Mouse (Mus musculus): ENCODE measurements at regions not wholly inside any gene's neighbourhood (a gene's known extent, or its start where the extent isn't known, plus 50 kb on each side); places are given as distances from the start of the nearest gene placed in this dataset.

- no peak for DNase-seq (ENCODE audit: low spot score)
Observed at GRCm38 (mm10) chr4:114296380-114296779, 110.1 kb upstream of the Trabd2b start.

DNA sequence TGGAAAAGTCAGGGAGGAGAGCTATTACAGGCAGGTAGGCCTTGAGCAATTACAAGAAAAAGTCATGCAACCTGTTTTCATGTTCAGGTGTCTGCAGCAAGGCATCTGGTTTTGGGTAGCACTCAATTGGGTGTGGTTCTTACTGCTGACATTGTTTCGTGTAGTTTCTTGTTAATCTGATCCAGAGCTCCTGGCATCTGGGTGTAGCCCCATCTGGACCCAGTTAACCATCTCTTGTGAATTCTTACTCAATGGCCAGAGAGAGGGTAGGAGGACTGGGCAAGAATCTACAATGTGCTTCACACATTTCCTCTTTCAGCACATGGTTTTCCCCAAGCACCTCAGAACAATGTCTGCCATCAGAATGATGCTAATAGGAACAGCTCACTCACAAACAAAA lies 108.0 kb upstream of the Trabd2b start:
- DNase-seq (ENCODE audit: low spot score): peak; percentile 28

DNA sequence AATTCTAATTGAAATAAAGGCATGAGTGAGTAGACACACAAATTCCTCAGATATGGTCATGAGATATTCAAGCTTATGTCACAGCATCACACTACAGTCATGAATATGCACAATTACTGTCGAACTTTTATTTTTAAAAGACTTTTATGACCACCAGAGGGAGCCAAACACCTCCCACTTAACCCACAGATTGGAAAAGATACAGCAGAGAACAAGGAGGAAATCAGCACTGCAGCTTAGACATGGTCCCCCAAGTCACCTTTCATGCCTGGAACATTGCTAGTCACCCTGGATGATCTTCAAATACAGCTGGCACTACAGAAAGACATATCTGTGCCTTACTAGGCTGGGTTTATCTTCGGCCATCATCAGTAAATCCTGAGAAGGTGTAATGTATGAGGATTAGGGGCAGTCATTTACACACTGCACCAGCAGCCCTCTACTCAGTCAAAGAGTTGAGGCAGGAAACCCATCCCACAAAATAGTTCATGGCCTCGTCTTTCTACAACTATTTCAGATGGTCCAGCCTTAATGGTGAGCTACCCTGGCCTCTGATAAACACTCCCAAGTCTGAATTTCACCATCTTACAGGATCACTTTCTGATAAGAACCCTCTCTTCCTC lies 106.0 kb upstream of the Trabd2b start:
- peak; percentile 68 for DNase-seq (ENCODE audit: low spot score)

- DNase-seq (ENCODE audit: low spot score): no peak
Observed at GRCm38 (mm10) chr4:114304654-114305053, 101.9 kb upstream of the Trabd2b start.

GRCm38 (mm10) chr4:114307491-114307890 lies 99.0 kb upstream of the Trabd2b start:
- no peak for DNase-seq (ENCODE audit: low spot score)

- DNase-seq (ENCODE audit: low spot score): peak; percentile 66
Observed at GRCm38 (mm10) chr4:114308518-114308917, 98.0 kb upstream of the Trabd2b start.

DNA sequence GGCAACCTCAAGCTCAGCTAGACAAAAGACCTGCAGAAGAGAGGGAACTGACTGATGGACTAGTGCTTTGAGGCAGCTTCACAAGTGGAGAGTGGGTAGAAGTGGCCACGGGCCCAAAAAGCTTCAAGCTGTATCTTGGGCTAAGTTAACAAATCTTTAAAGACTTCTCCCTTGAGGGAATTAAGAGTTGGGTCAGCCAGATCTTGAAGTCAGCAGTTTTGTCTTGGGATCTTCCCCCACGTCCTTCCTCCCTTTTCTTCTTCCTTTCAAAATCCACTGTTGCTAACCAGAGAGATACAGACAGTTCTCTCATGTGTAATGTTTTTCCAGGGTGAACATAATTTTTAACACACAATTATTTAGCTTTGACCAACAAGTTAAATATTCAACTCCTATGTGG lies 91.5 kb upstream of the Trabd2b start:
- no peak for DNase-seq (ENCODE audit: low spot score)

- no peak for DNase-seq (ENCODE audit: low spot score)
Observed at GRCm38 (mm10) chr4:114315556-114315955, 91.0 kb upstream of the Trabd2b start.

DNA sequence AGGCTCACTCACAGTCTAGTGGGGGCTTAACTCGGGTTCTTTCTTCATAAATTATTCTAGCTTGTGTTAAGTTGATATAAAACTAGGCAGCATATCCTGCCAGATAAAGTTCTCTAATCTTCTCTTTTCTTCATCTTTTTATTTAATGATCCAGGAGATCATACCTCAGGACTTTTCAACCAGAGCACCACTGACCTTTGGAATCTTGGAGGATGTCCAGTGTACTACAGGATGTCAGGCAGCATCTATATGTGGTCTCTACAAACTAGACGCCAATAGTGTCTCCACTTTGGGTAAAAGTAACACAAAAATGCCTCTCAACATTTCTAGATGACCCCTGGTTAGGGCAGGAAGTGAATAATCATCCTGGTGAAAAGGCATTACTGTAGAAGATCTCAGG lies 89.4 kb upstream of the Trabd2b start:
- no peak for DNase-seq (ENCODE audit: low spot score)

GRCm38 (mm10) chr4:114320076-114320475 lies 86.4 kb upstream of the Trabd2b start:
- DNase-seq (ENCODE audit: low spot score): no peak

DNA sequence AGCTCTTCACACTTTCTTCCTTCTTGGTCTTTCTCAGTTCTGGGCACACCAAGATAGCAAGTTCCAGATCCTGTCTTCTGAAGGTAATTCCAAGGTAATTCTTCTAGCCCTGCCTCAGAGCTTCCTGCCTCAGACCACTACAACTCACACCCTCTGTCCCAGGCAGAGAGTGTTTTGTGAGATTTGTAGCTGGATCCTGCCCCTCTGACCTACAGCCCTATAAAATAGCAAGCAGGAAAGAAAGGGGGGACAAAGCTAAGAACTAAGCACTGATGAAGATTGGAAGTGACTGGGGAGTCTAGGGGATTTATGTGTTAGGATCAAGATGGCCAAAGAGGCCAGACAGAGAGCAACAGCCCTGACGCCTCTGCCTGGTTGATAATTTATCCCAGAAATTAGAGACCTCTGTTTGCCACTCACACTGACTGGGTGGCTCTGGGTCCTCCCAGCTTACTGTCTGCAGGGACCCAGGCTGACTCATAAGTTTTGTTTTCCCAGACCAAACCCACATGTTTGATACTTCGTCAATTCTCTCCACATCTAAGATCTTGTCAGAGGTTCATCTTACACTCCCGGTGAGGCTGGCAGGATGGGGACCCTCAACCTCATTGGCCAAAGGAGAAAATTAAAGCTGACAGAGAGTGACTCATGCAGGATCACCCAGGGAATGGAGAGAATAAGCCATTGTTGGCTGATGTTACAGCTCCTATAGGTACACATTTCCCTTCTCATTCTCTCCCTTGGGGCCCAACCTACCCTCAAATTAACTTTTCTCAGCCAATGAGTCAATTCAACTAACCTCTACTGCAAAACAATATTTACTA lies 84.8 kb upstream of the Trabd2b start:
- DNase-seq (ENCODE audit: low spot score): peak; percentile 22

GRCm38 (mm10) chr4:114329978-114330377 lies 76.5 kb upstream of the Trabd2b start:
- DNase-seq (ENCODE audit: low spot score): no peak

DNA sequence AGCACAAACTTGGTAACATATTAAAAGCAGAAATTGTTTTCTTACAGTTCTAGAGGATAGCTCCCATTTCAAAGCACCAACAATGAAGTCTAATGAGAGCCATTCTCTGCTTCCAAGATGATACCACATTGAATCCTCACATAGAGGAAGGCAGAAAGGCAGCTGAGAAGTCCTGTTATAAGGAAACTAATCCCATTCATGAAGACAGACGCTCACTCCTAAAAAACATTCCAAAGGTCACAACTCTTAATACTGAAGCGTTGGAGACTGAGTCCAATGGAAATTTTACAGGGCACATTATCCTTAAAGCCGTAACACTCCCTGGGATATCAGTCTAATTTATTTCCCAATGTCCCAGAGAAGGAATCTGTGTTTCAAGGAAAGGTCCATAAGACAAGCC lies 75.4 kb upstream of the Trabd2b start:
- no peak for DNase-seq (ENCODE audit: low spot score)

- no peak for DNase-seq (ENCODE audit: low spot score)
Observed at GRCm38 (mm10) chr4:114334850-114335249, 71.7 kb upstream of the Trabd2b start.

DNA sequence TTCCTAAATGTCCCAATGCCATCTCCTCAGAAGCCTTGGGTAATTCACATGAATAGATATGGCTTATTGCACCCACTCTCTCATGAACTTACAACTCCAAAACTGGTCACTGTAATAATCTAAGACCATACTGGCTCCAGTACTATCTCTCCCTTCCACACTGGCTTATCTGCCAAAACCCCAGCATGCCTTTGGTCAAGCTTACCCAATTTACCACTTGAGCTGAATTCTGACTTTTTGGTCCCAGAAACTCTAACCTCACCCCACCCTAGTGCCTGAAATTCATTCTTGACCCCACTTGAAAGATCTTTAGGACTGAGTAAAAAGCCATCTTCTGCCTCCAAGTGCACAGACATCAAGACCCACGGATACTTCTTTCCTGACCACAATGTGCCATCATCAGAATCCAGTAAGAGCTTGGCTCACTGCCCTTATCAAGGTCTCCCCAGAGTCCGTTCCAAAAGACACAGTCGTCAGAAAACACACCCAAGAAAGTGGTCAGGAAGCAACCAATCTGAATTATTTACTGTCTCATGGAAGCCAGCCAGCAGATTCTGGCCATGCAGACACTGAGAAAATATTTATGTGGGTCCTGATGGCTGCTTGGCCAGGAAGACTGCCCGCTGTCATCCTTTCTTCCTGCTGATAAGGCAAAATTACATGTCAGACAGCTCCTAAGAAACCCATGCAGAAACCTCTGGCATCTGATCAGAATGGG lies 70.3 kb upstream of the Trabd2b start:
- no peak for DNase-seq (ENCODE audit: low spot score)

- no peak for DNase-seq (ENCODE audit: low spot score)
Observed at GRCm38 (mm10) chr4:114336747-114337090, 69.8 kb upstream of the Trabd2b start.

DNA sequence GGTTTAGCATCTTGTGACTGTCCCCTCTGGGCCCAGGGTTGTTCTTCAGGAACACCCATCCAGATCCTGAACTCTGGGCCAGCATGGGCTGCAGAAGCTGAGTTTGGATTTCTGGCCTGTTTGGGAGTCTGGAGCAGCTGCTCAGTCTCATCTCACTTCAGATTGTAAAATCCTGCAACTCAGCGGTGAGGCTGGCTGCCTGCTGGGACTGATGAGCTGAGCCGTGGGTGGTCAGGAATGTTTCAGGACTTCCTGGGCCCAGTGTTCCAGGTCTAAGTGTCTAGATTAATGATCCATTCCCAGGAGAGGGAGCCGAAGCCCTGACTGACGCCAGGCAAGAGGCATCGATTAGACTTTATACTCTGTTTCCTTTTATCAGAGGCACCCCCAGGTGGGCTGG lies 66.7 kb upstream of the Trabd2b start:
- no peak for DNase-seq (ENCODE audit: low spot score)

GRCm38 (mm10) chr4:114345154-114345553 lies 61.4 kb upstream of the Trabd2b start:
- DNase-seq (ENCODE audit: low spot score): no peak

- DNase-seq (ENCODE audit: low spot score): peak; percentile 67
Observed at GRCm38 (mm10) chr4:114346068-114346747, 60.3 kb upstream of the Trabd2b start.

- DNase-seq (ENCODE audit: low spot score): no peak
Observed at GRCm38 (mm10) chr4:114346884-114347283, 59.6 kb upstream of the Trabd2b start.

DNA sequence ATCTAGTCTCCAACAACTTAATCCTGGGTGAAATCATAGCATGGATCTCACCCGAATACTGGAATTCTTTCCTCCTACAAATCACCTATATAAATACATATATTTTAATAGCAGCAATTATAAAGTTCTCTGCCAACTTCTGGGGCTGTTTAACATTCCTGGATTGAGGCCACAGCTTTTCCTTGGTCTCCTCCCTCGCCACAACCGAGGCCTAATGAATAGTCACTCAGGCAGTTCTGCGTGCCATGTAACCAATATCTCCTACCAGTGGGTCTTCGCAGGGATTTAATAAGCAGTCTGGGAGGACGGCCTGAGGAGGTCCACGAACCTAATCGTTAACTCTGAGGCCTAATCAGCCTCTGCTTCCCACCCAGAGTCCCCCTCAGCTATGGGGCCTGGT lies 56.9 kb upstream of the Trabd2b start:
- DNase-seq (ENCODE audit: low spot score): no peak

GRCm38 (mm10) chr4:114351282-114351681 lies 55.2 kb upstream of the Trabd2b start:
- no peak for DNase-seq (ENCODE audit: low spot score)

DNA sequence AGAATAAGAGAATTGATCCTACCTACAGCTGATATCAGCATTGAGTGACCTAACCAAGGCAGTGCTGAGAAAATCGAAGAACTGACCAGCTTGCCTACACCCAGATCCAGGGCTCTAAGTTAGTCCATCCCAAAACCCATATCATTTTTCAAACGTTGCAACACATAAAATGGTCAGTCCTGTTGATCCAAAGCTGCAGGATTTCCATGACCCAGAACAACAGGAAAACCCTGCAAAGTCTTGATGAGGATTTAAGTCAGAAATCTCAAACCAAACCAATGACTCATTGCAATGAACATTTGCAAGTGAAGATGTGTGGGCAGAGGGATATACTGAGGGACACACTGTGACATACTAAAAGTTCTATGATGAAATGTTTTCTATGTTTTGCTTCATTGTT lies 53.5 kb upstream of the Trabd2b start:
- DNase-seq (ENCODE audit: low spot score): no peak
